Mouse (Mus musculus): ENCODE measurements at regions not wholly inside any gene's neighbourhood (a gene's known extent, or its start where the extent isn't known, plus 50 kb on each side); places are given as distances from the start of the nearest gene placed in this dataset.

DNA sequence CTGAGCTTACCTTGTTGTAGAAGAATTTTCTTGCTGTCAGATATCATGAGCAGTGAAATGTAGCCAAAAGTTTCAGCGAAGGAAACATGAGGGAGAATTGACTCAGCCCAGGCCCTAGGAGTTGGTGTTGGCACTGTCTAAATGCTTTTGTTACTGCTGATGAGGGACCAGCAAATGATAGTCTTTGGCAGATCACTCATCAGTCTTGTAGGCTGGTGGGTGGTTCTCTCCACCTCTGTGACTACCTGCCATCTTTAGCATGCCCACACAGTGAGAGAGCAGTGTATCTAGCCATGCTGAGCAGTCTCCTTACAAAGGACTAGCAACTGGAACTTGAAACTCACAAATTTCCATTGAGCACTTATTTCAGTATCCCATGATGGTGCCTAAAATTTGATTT lies 97.1 kb upstream of the Bod1l start:
- TF ChIP-seq CTCF (conservative IDR thresholded peaks at IDR 0.05 in 1 of 2, IDR thresholded peaks at IDR 0.05 in 1 of 2; ENCODE audit: low read depth in 2 of 2, low read length in 2 of 2) (no peak), POLR2A (IDR thresholded peaks at IDR 0.05; ENCODE audit: low read depth, low read length) (no peak), KAT2A (IDR thresholded peaks at IDR 0.05; ENCODE audit: insufficient replicate concordance, low read length) (no peak), MAFK (IDR thresholded peaks at IDR 0.05; ENCODE audit: insufficient replicate concordance, low read length) (no peak)

Measured in CH12.LX (cell line).